8 mouse cellular contexts compared by ENCODE assay signal in genomic region chr6:124542284-124542683, GRCm38 (mm10). TPM values are rescaled to one million over a fixed set of nuclear protein-coding genes. Genes with fewer than 3 reads are reported as not detected.
DNase-seq lines count a peak whose midpoint lies in the region; ATAC-seq and TF ChIP-seq lines count a peak whose summit lies in the region.
"Not testable (repeated sequence)": the region's sequence is repeated elsewhere in the genome, so short reads cannot be mapped to it uniquely, and the experiment has no call there.

C1s1 (minus strand) TSS chr6:124542359.

- H3K4me2 ChIP-seq in hindbrain, embryonic 14.5 days (replicated peaks): not testable (repeated sequence)

- 13% methylated on average over 1 of the region's 1 CpGs for WGBS in hindbrain, embryonic 14.5 days
- WGBS in lung, adult 2 months: 0% methylated on average over 1 of the region's 1 CpGs

- TF ChIP-seq CTCF in lung, adult 2 months (IDR thresholded peaks at IDR 0.05; ENCODE audit: insufficient read depth, low read length): peak; percentile 10; the same call in 1 of the 2 replicates

- H3K36me3 ChIP-seq in hindbrain, embryonic 14.5 days (replicated peaks; ENCODE audit: control insufficient read depth, insufficient read depth): not testable (repeated sequence)

- not testable (repeated sequence) for H3K27ac ChIP-seq in hindbrain, embryonic 14.5 days

- not testable (repeated sequence) for ATAC-seq in hindbrain, embryonic 14.5 days (ENCODE audit: low FRiP score)

- not testable (repeated sequence) for H3K4me1 ChIP-seq in hindbrain, embryonic 14.5 days (replicated peaks; ENCODE audit: control insufficient read depth, insufficient read depth, low read length); lung, adult 2 months (ENCODE audit: control insufficient read depth, insufficient read depth, low read length)

- H3K9me3 ChIP-seq in hindbrain, embryonic 14.5 days (ENCODE audit: control insufficient read depth, low read length): not testable (repeated sequence)

- not testable (repeated sequence) for TF ChIP-seq POLR2A in lung, adult 2 months (IDR thresholded peaks at IDR 0.05; ENCODE audit: borderline replicate concordance, extremely low read depth, low read depth, low read length)

- not testable (repeated sequence) for H3K27me3 ChIP-seq in hindbrain, embryonic 14.5 days (ENCODE audit: control insufficient read depth, insufficient read depth, low read length)

- not testable (repeated sequence) for H3K9ac ChIP-seq in hindbrain, embryonic 14.5 days

- not testable (repeated sequence) for H3K4me3 ChIP-seq in hindbrain, embryonic 14.5 days (replicated peaks; ENCODE audit: low read length)
- peak within 1 kb of the TSS; percentile 24 for H3K4me3 ChIP-seq in lung, adult 2 months (replicated peaks; ENCODE audit: extremely low read depth, low read depth, low read length)

- peak; percentile 43 for DNase-seq in WW6 (ENCODE audit: low read depth, low spot score)
- peak; percentile 70 to 73 for DNase-seq in cerebellum, postnatal 10 days
- peak; percentile 80 for DNase-seq in gastrocnemius, adult 18-20 months (ENCODE audit: low spot score)
- peak; percentile 36 for DNase-seq in hindbrain, embryonic 14.5 days (ENCODE audit: low spot score)
- peak; percentile 55 for DNase-seq in layer of hippocampus, adult 9-10 months (ENCODE audit: low spot score)
- DNase-seq in lung, adult 2 months: peak; percentile 24
- DNase-seq in retina, postnatal 1 day: peak; percentile 39
- DNase-seq in urinary bladder, adult 2 months (ENCODE audit: low spot score): not testable (repeated sequence)

RNA-seq across cellular contexts. Expression of gene C1s1, which starts in this region (rescaled TPM):
- 10 to 100 TPM; 16.3 to 26.1 TPM for total RNA-seq in gastrocnemius, adult 18-20 months (2021)
- polyA plus RNA-seq in hindbrain, embryonic 14.5 days (2014; fragmentation: Nextera tagmentation; extraction: Ambion mirVana): 0.59 and 0.77 TPM in 2 replicates
- 58.4 and 101 TPM in 2 replicates for polyA plus RNA-seq in lung, adult 2 months (2012; rRNA removed)
- polyA plus RNA-seq in urinary bladder, adult 2 months (2012; rRNA removed): 327 and 369 TPM in 2 replicates

Comparison
In these comparisons a context has a peak if more than half of its experiments do, and no peak if none do; other contexts are left out.
1. RNA of gene C1s1 (polyA plus RNA-seq): 327 to 369 TPM in urinary bladder, adult 2 months and 58.4 to 101 TPM in lung, adult 2 months; 0.59 to 0.77 TPM in hindbrain, embryonic 14.5 days; every median in the first group is over 10 times any median in the second.
2. Peak in DNase-seq in hindbrain, embryonic 14.5 days; RNA of the gene not detected or under 1 TPM.